Mouse (Mus musculus) myocyte (in vitro differentiated cells): ENCODE measurements at regions not wholly inside any gene's neighbourhood (a gene's known extent, or its start where the extent isn't known, plus 50 kb on each side); places are given as distances from the start of the nearest gene placed in this dataset.

Experiments
- H3K27me3 ChIP-seq: one replicate; pipeline ENCODE4 v1.6.1; 2011; ENCODE audit not compliant: control insufficient read depth, insufficient read depth, insufficient read length
- H3K36me3 ChIP-seq: one replicate; pipeline ENCODE4 v1.6.1; 2011; ENCODE audit not compliant: control insufficient read depth, insufficient read depth
- H3K4me2 ChIP-seq: one replicate; pipeline ENCODE4 v1.6.1; 2011; ENCODE audit warnings: low read depth, control low read depth
- H3K4me3 ChIP-seq: one replicate; pipeline ENCODE4 v1.5.1; 2011; ENCODE audit warnings: mild to moderate bottlenecking, control low read depth, moderate library complexity
- H3K79me2 ChIP-seq: one replicate; pipeline ENCODE4 v1.6.1; 2011; ENCODE audit not compliant: control insufficient read depth, insufficient read depth
- H3ac ChIP-seq: one replicate; pipeline ENCODE4 v1.6.1; 2011; ENCODE audit not compliant: control insufficient read depth, insufficient read length
- CEBPB ChIP-seq: IDR thresholded peaks from 2 replicates; pipeline ENCODE4 v1.6.1; 2011; ENCODE audit warnings: mild to moderate bottlenecking, moderate library complexity; ENCODE audit not compliant: poor library complexity, insufficient read depth, severe bottlenecking
- E2F4 ChIP-seq: IDR thresholded peaks from one replicate; pipeline ENCODE4 v1.6.1; 2011; ENCODE audit warnings: mild to moderate bottlenecking, control low read depth, moderate library complexity; ENCODE audit not compliant: insufficient read depth
- MAX ChIP-seq: IDR thresholded peaks from one replicate; pipeline ENCODE4 v1.6.1; 2011; ENCODE audit warnings: low read depth, mild to moderate bottlenecking, control low read depth
- MYOD1 ChIP-seq, 3 experiments: IDR thresholded peaks; one replicate each; pipeline ENCODE4 v1.6.1; 2011; ENCODE audit warnings: control low read depth in 2 of 3, low read depth in 2 of 3, mild to moderate bottlenecking in 2 of 3, moderate library complexity in 1 of 3; ENCODE audit not compliant: insufficient read length in 2 of 3, control insufficient read depth in 1 of 3
- MYOG ChIP-seq, 3 experiments: IDR thresholded peaks; one replicate each; pipeline ENCODE4 v1.6.1; 2011; ENCODE audit warnings: control low read depth in 2 of 3, low read depth in 2 of 3, mild to moderate bottlenecking in 2 of 3; ENCODE audit not compliant: insufficient read length in 2 of 3, control insufficient read depth in 1 of 3, insufficient read depth in 1 of 3
- POLR2A ChIP-seq: IDR thresholded peaks from one replicate; pipeline ENCODE4 v1.6.1; 2011; ENCODE audit warnings: low read depth, mild to moderate bottlenecking, control low read depth, moderate library complexity; ENCODE audit not compliant: insufficient read length
- POLR2AphosphoS2 ChIP-seq: IDR thresholded peaks from one replicate; pipeline ENCODE4 v1.6.1; 2011; ENCODE audit warnings: low read depth, control low read depth; ENCODE audit not compliant: insufficient read length
- REST ChIP-seq: IDR thresholded peaks from one replicate; pipeline ENCODE4 v1.6.1; 2011; ENCODE audit warnings: mild to moderate bottlenecking, control low read depth, moderate library complexity; ENCODE audit not compliant: insufficient read depth, insufficient read length
- SRF ChIP-seq: IDR thresholded peaks from one replicate; pipeline ENCODE4 v1.6.1; 2011; ENCODE audit warnings: low read depth; ENCODE audit not compliant: control insufficient read depth, insufficient read length
- TCF12 ChIP-seq: IDR thresholded peaks from one replicate; pipeline ENCODE4 v1.6.1; 2011; ENCODE audit warnings: mild to moderate bottlenecking, control low read depth; ENCODE audit not compliant: poor library complexity, insufficient read depth, severe bottlenecking
- TCF3 ChIP-seq: IDR thresholded peaks from one replicate; pipeline ENCODE4 v1.6.1; 2011; ENCODE audit warnings: low read depth, control low read depth; ENCODE audit not compliant: insufficient read length
- USF1 ChIP-seq: IDR thresholded peaks from one replicate; pipeline ENCODE4 v1.6.1; 2011; ENCODE audit warnings: low read depth, mild to moderate bottlenecking, control low read depth, moderate library complexity

DNA sequence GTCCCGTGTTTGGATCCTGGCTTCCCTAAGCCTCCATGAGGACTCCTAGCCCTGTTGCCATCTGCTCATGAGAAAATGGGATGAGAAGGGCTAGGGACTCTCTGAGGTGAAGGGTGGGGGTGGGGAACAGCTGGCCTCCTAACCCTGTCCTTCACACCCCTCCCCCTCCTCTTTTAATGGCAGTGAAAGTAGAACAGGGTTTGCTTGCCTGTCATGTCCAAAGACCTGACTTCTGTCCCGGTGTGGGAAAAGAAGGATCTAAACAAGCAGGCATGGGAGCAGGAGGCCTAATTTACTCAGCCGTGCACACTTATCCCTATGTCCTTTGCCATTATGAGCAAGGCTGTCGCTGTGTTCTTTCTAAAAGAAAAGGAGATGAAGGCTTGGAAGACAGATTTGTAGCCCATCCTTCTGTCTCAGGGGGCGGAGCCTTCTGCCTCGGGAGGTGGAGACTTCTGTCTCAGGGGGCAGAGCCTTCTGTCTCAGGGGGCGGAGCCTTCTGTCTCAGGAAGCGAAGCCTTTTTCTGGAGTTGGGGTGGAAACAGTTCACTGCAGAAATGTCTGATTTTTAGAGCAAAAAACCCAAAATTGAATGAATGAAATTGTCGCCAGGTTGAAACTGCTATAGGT lies 66.4 kb downstream of the Cmpk2 start:
- Histone ChIP-seq H3K36me3 (no peaks in the 10 kb centered on the region), H3K27me3 (no peaks in the 10 kb centered on the region), H3K4me2 (no peak overlapping the region), H3ac (no peak overlapping the region), H3K4me3 (no peak overlapping the region), H3K79me2 (no peaks in the 10 kb centered on the region)
- TF ChIP-seq MAX (no peak), POLR2AphosphoS2 (no peak), USF1 (no peak), REST (no peak)

DNA sequence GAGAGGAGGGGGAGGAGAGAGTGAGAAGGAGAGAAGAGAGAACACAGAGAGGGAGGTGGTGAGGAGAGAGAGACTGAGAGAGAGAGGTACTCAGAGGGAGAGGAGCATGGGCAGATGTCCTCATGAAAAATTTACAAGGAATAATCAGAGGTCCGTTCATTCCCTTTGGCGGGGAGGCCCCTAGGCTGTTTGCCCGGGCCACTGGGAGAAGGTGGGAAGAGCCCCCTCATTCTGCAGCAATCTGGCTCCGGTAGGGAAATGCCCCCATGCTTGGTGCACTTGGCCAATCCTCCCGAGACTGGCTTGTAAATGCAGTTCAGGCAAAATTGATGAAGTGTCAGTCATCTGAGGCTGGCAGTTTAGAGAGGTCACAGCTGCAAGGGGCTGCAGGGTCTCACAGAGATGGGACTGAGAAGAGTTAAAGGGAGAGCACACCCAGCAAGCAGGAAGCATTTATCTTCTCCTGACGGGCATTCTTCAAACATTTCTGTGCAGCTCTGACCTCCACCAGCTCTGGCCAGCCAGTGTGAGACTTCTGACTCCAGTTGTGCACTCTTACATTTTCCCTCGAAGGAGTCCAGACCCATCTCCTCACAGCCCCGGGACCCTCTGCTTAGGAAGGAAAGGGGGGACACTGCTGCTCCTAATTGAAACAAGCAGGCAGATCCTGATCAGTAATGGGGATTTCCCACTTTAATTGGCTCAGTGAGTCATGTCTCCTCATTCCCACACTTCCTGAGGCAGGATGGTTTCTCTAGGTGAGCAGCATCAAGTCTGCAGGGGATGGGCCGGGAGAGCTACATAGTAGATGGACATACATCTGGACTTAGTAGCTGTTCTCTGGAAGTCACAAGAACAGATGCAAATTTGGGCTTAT lies 65.5 kb downstream of the Cmpk2 start:
- no peak overlapping the region for H3K4me3 ChIP-seq
- no peaks in the 10 kb centered on the region for H3K79me2 ChIP-seq
- no peaks in the 10 kb centered on the region for H3K36me3 ChIP-seq
- no peaks in the 10 kb centered on the region for H3K27me3 ChIP-seq
- H3ac ChIP-seq: no peak overlapping the region
- no peak overlapping the region for H3K4me2 ChIP-seq
- no peak for TF ChIP-seq MAX
- TF ChIP-seq TCF12: no peak
- no peak for TF ChIP-seq POLR2A
- TF ChIP-seq CEBPB: no peak
- no peak for TF ChIP-seq REST
- TF ChIP-seq MYOG (IDR thresholded peaks at IDR 0.05; ENCODE audit: control insufficient read depth in 1 of 3, insufficient read depth in 1 of 3, insufficient read length in 2 of 3, low read depth in 2 of 3): no peak
- no peak for TF ChIP-seq E2F4
- no peak for TF ChIP-seq SRF
- TF ChIP-seq MYOD1 (IDR thresholded peaks at IDR 0.05; ENCODE audit: control insufficient read depth in 1 of 3, insufficient read length in 2 of 3, low read depth in 2 of 3): no peak

DNA sequence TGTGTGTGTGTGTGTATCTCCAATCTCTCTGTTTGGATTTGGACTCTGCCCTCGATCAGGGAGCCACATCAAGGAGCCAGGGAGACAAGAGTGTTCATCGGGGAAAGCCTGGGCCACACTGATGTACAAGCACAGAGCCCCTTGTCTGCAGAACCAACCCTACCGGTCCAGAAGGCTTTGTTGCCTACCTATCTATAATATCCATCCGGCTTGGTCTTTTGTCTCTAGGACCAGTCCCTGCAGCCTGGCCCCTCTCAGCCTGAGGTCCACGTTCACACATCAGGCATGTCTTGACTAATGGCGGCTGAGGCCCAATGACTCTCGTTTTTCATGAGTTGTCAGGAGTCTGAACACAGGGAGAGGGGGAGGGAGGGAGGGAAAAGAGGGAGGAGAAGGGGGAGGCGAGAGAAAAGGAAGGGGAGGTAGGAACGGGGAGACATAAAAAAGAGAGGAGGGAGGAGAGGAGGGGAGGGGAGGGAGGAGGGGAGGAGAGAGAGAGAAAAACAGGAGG lies 64.7 kb downstream of the Cmpk2 start:
- H3K4me3 ChIP-seq: no peak overlapping the region
- H3ac ChIP-seq: no peak overlapping the region
- TF ChIP-seq SRF (no peak), E2F4 (no peak), REST (no peak), USF1 (no peak), CEBPB (no peak), MYOD1 (IDR thresholded peaks at IDR 0.05; ENCODE audit: control insufficient read depth in 1 of 3, insufficient read length in 2 of 3, low read depth in 2 of 3) (no peak), POLR2A (no peak), MAX (no peak), TCF3 (no peak), TCF12 (no peak), MYOG (IDR thresholded peaks at IDR 0.05; ENCODE audit: control insufficient read depth in 1 of 3, insufficient read depth in 1 of 3, insufficient read length in 2 of 3, low read depth in 2 of 3) (no peak), POLR2AphosphoS2 (no peak)
- H3K27me3 ChIP-seq: no peaks in the 10 kb centered on the region
- no peak overlapping the region for H3K4me2 ChIP-seq
- H3K36me3 ChIP-seq: no peaks in the 10 kb centered on the region
- H3K79me2 ChIP-seq: no peaks in the 10 kb centered on the region

GRCm38 (mm10) chr12:26532823-26533640 lies 64.0 kb downstream of the Cmpk2 start:
- H3K27me3 ChIP-seq: no peaks in the 10 kb centered on the region
- TF ChIP-seq TCF12 (no peak), POLR2AphosphoS2 (no peak), MYOG (IDR thresholded peaks at IDR 0.05; ENCODE audit: control insufficient read depth in 1 of 3, insufficient read depth in 1 of 3, insufficient read length in 2 of 3, low read depth in 2 of 3) (no peak), MYOD1 (IDR thresholded peaks at IDR 0.05; ENCODE audit: control insufficient read depth in 1 of 3, insufficient read length in 2 of 3, low read depth in 2 of 3) (no peak), POLR2A (no peak), CEBPB (no peak), E2F4 (no peak), USF1 (no peak), REST (no peak), SRF (no peak), TCF3 (no peak), MAX (no peak)
- no peaks in the 10 kb centered on the region for H3K79me2 ChIP-seq
- H3K4me2 ChIP-seq: no peak overlapping the region
- no peaks in the 10 kb centered on the region for H3K36me3 ChIP-seq
- no peak overlapping the region for H3K4me3 ChIP-seq
- H3ac ChIP-seq: no peak overlapping the region
